Mouse (Mus musculus) forelimb bud, embryonic 11.5 days (tissue): ENCODE results near the gene Pde4c.

Experiments
- DNase-seq: peaks from one replicate; pipeline ENCODE4 v3.0.0-alpha.2; 2012; ENCODE audit warnings: low read depth, low spot score

Pde4c gene

DNA sequence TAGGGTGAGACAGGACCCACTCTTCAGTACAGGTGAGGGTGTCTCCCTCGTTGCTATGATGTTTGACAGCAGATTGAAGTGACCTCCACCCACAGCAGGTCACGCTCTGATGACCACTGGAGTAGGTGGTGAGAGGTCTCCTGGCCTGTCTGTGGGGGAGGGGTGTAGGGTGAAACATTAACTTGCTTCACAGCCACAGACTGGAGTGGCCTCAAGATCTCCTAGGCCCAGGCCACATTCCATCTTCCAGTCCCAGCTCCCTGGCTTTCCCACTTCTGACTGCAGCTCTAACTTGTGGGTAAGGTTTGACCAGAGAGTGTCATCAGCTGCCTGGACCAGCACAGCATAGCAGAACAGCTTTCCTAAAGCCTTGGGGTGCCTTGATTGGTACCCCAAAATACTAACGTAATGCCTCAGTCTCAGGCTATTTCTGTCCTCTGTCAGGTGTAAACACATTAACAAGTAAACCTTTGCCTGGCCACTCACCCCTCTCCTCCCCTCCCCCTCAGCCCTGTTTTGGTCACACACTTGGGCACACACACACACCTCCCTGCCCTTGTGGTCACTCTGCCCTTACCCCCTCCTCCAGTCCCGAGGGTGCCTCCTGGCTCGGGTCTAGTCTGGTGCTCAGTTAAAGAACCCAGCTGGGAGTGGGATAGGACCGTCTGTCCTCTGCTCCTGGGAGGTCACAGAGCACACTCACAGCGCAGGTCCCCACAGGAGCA lies at the start of gene Pde4c:
Gene Pde4c (plus strand): TSS at position 235 of the 725 bp plus-strand sequence.
- DNase-seq = no peak

DNA sequence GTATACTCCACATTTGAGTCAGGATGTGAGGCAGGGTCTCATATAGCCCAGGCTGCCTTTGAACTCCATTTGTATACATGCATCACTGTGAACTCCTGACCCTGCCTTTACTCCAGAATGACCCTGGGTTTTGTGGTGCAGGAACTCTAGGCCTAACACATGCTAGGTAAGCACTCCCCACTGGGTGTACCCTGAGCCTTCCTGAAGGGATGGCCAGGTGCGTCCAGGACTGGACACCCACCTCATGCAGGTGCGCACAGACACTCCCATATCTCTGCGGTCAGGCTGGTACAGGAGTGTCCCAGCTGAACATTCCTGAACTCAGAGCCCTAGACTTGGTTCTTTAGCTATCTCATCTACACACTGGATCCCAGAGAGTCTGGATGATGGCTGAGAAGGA lies 49.4 kb upstream of the Pde4c start:
- DNase-seq = no peak

DNA sequence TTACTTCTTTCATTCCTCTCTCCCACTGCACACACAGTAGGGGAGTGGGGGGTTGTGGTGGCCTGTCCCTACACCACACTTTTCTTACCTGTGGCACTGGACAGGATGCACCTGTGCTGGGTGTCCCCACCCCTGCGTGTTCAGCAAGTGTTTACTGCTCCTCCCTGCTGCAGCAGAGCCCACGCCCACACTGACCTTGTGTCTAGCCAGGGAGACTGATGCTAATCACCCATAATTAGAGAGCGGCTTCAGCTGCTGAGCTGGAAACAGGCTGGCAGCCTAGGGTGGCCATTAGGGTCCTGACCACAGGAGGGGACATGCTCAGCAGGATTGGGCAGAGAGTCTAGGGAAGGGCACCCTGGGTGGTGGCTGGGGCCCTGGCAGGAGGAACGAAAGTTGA lies 48.8 kb upstream of the Pde4c start:
- no peak for DNase-seq

DNA sequence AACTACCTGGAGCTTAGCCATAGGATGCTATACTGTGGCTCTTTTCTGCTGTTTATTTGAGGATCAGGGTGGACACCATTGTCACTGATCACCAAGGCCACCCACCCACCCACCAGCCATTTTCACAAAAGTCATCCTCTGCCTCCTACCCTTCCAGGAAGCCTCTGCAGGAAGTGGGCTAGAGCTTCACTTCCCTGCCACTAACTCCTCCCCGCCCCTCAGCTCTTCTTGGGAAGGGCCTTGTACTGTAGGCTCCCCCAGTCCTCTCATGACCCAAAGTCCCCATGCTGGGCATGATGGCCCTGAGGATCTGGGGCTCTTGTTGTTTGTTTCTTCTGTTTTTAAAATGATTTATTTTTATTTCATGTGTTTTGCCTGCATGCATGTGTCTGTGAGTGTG lies 48.2 kb upstream of the Pde4c start:
- no peak for DNase-seq

DNA sequence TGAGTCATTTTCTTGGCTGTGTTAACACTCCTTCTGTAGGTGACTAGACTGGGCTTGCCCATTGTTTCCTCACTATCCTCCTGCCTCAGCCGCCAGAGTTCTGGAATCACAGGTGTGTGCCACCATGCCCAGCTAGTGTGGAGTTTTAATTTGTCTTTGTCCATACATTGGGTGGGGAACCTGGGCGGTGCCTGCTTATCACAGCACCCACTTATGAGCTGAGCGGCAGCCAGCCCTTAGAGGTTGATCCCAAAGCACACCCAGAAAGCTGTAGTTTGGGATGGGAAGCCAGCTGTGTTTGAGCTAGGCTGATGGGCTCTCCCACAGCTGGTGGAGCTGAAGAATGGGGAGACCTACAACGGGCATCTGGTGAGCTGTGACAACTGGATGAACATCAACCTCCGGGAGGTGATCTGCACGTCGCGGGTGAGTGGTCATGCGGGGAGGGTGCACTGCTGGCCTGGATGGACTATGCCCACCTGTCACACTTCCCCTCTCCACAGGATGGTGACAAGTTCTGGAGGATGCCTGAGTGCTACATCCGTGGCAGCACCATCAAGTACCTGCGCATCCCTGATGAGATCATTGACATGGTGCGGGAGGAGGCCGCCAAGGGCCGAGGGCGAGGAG lies 46.0 kb upstream of the Pde4c start:
- no peak for DNase-seq

DNA sequence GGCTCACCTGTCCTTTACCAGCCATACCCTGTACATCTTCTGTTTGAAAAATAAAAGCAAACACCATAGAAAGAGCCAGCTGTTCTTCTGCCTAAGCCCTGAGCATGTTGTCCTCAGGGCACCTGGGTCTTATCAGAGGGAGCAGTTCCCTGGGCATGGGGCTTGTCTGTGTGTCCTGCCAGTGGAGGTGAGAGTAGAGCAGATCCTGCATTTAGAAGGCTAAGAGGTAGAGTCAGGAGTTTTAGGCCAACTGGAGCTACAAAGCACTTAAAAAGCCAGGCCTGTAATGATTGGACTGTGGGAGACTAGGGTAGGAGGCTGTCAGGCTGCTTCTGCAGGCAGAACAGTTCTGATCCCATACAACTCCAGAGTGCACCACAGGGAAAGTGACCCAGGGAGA lies 44.8 kb upstream of the Pde4c start:
- no peak for DNase-seq

DNA sequence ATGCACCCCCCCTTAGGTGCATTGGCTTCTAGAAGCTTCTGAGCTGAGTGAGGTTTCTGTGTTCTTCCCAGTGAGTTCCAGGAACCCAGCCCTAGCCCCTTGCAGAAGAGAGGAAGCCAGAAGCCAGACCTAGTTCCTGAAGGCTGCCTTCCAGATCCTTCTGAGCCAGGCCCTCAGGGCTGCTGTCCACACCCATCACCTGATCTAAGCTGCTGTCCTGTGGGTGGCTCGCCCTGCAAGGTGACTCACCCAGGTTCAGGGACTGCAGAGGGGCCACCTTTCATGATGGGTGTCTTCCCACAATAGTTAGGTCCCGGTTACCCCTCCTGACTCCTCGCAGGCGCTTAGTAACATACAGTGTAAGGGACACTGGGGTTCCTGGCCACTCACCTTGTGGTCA lies 44.1 kb upstream of the Pde4c start:
- DNase-seq = no peak

DNA sequence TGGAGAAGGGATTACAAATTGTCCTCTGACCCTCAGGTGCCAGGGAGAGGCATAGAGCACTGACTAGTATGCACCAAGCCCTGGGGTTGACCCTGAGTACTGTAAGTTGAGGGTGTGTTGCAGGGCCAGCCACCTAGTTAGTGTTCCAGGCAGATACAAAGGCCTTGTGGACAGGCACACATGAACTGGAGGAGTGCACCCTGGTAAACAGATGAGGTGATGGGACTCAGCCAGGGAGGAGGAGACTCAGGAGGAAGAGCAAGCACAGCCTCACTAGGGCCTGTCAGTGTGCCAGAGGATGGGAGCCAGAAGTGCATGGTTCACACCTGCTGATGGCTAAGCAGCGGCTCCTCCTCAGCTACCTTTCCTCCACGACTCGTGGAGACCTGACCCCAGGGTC lies 43.5 kb upstream of the Pde4c start:
- no peak for DNase-seq

DNA sequence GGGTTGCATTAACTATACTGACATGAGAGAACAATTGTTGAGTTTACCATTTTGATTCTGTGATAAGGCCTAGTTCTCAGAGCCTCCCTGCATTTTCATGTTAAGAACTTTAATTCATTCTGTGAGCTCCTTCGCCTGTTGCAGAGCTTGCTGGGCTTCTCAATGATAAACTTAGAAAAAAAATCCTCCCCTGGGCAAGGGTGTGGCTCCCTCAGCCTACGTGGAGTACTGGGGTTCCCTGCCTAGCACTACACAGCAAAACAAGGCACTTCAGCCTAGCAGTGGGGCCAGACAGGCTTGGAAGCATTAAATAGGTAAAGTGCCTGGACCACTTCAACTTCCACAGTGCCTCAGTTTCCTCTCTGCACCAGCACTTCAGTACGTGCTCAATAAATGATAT lies 42.1 kb upstream of the Pde4c start:
- DNase-seq = no peak

DNA sequence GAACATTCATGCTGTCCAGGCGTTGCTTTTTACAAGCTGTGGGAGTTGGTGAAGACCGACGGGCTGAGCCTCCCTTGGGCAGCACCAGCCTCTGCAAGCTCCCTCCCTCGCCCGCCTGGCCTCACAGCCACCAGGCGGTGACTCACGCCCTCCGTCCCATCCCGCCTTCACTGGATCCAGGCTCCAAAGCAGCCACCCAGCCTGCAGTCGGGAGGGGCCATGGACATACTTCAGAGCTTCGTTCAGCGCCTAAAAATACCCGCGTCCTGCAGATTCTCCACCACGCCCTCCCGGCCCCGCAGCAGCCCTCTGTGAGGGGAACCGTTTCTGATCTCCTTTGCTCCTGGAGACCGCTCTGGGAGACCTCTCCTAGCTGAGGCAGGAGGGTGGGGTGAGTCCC lies 41.3 kb upstream of the Pde4c start:
- DNase-seq = peak; percentile 28

DNA sequence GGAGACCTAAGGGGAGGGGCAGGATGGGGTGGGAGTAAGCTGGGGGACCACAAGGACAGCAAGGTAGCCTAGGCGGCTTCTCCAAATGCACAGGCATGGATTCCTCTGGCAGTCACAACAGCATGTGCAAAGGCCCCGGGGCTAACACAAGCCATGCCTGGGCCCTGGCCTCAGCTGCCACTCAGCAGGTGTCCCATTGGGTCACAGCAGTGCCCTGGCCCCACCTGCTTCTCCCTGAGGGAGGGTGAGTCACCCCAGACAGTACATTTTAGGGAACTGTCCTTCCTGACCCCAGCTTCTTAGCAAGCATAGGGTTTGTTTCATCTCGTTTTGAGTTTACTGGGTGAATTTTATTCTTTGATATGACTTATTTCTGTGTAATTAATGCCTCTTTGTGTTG lies 40.8 kb upstream of the Pde4c start:
- no peak for DNase-seq

DNA sequence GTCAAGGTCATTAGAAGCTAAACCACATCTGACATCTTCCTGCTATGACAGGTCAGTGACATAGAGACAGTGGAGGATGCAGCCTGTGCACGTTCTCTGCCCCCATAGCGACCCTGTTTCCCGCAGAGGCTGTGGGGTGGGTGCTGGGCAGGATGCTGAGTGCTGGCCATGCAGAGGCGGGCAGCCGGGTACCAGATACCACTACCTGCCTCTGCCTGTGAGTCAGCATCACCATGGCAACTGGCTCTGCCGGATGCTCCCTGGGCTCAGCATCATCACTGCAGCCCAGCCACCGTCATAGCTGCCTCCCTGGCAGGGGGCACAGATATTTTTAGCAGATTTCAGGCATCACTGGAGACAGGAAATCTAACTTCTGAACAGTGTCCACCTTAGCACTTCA lies 39.2 kb upstream of the Pde4c start:
- no peak for DNase-seq

DNA sequence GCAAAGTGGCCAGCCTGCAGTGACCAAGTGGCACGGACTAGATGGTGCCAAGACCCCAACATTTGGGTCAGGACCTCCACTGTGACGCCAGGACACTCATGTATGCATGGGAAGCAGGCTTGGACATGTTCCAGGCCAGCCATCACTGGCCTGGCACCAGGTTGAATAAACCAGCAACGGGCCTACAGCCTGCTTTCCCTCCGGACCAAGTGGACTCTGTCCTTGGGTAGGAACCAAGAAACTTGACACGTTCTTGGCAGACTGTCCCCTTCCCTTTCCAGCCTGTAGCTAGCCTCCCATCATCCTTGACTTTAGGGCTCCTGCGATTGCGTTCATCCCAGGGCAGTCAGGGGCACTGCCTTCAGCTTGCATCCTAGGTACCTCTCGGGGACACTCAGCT lies 35.9 kb upstream of the Pde4c start:
- no peak for DNase-seq

DNA sequence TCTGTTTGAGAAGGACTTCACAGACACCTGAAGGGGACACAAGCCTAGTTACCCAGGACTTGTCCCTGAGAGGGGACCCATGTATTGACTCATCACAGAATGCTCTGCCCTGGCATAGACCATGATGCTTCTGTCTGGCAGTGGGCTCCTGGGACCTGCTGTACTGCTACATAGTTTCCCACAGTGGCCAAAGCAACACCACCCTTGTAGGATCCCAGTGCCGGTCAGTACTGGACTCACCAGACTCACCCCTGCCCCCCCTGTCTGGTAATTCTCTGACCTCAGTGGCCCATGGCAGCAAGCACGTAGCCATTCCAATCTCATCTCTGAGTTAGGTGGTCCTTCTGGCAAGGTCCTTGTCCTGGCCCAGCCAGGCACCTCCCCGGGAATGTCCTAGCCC lies 35.4 kb upstream of the Pde4c start:
- DNase-seq = no peak

DNA sequence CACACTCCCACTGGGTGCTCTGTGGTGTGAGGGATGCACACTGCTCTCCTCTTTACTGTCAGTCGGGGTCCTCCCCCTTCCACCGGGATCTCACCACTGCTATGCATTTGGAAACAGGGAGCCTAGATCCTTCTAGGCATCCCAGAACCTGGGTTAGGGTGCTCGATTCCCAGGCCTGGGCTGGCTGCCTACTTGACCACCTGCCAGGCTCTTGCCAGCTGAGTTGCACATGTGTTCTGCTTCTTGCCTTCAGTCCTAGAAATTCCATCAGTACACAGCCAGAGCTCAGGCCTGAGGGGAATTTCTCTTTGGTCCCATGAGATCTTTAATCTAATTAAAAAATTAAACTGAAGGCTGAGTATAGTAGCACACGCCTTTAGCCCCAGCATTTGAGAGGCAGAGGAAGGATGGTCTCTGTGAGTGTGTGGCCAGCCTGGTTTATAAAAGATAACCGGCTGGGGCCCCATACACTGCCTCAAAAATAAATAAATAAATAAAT lies 33.6 kb upstream of the Pde4c start:
- DNase-seq = no peak

DNA sequence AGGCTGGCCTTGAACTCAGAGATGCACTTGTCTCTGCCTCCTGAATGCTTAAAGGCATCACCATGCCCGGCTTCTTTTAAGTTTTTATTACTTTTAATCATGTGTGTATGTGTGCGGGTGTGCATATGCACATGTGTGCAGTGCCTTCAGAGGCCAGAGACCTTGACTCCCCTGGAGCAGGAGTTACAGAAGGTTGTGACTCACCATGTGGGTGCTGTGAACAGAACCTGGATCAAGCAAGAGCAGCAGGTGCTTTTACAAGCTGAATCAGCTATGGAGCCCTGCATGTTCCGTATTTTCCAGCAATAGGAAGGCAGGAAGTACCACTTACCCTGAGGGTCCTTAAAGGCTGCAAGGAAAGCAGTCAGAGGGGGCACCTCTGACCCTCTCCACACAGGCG lies 32.3 kb upstream of the Pde4c start:
- no peak for DNase-seq

DNA sequence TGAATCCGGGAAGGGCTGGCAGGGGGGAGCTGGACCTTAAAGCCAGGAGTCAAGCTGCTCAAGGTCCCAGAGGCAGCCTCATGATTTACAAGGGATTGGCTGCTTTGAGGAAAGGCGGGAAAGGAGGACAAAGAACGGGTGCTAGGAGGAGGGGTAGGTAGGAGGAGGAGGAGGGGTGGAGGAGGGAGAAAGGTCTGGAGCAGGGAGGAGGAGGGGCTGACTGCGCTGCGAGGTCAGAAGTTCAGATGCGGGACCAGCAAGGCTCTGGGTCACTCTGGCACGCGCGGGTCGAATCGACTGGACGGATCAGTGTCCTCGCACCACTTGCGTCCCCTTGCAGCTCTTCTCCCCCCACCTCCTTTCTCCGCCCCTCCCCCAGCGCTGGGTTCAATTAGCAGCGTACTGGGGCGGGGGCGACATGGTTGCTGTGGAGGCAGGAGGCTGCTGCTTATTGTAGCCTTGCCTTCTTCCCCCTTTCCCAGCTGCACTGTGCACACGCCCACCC lies 31.7 kb upstream of the Pde4c start:
- DNase-seq = peak; percentile 94

DNA sequence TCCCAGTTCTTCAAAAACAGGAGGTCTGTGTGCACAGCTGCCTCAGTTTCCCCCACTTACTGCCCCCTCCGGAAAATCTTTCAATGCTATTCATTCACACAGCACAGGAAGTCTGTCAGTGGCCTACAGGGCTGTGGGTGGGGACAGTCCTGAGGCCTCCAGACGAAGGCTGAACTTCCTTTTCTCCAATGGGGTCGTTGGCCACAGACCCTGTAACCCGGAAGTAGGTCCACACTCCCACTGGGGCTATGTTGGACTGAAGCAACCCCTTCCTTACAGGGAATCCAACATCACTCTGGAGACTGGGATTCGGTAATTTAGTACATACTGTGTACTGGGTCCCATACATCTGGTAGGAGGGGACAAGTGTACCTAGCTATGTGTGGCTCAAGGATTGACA lies 29.9 kb upstream of the Pde4c start:
- DNase-seq = no peak

DNA sequence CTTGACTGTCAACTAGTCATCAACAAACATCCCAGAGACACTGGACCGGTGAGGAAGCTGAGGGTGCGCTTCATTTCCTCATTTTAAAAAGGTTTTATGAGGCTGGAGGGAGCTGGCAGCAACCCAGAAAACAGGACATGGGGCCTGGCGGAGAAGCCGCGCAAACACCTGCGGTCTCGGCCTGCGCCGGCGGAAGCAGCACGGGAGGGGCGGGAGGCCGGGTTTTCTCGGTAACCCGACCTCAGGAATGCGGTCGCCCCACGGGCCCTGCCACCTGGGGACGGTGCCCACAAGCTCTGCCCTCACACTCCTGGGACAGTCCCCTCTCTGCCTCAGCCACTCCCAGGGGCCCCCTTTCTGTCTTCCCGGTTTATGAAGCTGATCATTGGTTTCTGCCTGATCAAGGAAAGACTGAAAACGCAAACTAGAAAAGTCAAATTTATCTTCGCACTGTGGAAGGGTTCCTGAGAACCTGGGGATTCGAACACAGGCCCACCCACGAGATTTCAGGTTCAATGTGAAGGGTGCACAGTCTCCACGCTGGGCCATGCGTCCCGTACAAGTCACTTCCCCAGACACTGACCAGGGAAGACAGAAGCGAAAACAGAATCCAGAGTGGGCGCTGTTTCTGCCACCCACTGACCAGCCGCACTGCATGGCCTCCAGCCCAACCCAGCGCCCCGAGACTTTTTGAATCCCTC lies 28.1 kb upstream of the Pde4c start:
- peak; percentile 63 for DNase-seq

DNA sequence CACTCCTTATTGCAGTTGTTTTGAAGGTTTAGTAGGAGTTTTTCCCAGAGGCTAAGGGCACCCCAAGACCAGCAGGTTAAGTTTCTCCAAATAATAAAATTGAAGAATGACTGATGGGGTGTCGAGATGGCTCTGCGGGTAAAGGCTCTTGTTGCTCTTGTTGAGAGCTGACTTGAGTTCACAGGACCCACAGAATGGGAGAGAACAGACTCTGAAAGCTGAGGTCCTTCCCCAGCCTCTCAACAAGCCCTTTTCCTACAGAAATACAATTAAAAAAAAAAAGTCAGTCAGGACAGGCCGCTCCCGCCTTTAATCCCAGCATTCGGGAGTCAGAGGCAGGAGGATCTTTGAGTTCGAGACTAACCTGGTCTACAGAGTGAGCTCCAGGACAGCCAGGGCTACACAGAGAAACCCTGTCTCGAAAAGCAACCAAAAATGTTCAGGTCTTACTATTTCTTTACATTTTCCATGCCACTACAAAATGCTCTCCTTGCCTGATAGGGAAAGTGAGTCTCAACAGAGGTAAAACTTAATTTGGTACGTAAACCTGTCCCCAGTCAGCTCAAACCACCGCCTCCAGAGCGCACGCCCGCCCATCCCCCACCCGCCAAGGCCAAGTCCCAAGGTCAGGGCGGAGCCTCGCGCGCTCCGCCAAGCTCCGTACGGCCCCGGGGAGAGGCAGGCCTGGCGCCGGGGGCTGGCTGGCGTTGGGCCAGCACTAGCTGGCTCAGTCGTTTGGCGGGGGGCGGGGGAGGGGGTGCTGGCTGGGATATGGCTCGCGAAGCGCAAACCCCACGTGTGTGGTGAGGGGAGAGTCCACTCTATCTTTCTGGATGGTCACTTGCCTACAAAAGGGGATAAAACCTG lies 27.3 kb upstream of the Pde4c start:
- DNase-seq = peak; percentile 81

DNA sequence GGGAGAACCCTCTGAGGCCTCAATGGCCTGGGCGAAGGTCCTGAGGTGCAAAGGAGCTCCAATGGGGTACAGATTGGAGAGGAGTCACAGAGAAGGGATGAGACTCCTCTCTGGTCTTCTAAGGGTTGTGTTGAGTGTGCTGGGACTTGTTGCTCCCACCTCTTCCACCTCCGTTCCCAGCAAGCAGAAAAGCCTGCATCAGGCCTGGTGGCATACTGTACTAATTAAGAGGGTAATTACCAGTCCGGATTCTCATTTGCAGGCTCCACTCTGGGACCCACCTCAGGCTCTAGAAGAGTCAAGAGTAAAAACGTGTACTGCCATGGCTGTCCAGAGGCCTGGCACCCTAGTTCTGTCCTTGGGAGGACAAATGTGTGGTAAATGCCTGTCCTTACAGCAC lies 26.6 kb upstream of the Pde4c start:
- DNase-seq = peak; percentile 29
